Mouse (Mus musculus) testis, postnatal 14 days (tissue): ENCODE measurements around the gene Aim2.
"Not testable (repeated sequence)": the region's sequence is repeated elsewhere in the genome, so short reads cannot be mapped to it uniquely, and the experiment has no call there.

ENCODE experiments used
- DNase-seq: peaks from one replicate; pipeline ENCODE4 v3.0.0; 2021; ENCODE audit warnings: low spot score

Gene Aim2

DNA sequence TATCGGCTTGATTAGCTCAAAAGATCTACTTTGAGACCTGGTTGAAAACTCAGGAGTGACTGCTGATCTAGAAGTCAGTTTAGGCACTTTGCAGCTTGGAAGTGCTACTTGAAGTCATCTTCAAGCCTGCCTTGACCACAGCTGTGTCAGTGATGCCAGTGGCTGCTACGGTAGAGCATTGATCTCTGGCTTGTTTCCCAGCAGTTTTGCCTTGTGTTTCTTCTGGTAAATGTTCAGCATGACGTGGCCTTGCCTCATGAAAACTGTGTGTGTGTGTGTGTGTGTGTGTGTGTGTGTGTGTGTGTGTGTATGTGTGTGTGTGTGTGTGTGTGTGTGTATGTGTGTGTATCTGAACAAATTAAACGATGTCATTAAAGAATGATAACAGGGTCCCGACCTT, 106.1 kb downstream of the Aim2 start:
- DNase-seq = no peak

DNA sequence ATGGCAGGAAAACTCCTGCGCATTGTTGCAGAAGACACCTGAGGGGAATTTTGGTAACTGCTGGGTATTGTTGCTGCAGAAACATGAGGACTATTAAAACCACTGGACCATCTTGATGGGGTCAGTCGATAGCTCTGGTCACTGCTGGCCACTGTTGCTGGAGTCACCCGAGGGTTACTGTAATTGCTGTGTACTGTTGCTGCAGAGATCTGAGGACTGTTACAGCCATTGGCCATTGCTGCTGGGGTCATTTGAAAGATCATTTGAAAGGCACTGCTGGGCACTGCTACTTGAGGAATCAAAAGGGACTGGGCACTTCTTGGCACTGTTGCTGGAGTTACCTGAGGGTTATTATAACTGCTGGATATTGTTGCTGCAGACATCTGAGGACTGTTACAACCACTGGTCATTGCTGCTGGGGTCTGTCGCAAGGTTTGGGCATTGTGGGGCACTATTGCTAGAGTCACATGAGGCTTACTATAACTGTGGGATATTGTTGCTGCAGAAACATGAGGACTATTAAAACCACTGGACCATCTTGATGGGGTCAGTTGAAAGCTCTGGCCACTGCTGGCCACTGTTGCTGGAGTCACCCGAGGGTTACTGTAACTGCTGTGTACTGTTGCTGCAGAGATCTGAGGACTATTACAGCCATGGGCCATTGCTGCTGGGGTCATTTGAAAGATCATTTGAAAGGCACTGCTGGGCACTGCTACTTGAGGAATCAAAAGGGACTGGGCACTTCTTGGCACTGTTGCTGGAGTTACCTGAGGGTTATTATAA, 129.9 kb downstream of the Aim2 start:
- not testable (repeated sequence) for DNase-seq

DNA sequence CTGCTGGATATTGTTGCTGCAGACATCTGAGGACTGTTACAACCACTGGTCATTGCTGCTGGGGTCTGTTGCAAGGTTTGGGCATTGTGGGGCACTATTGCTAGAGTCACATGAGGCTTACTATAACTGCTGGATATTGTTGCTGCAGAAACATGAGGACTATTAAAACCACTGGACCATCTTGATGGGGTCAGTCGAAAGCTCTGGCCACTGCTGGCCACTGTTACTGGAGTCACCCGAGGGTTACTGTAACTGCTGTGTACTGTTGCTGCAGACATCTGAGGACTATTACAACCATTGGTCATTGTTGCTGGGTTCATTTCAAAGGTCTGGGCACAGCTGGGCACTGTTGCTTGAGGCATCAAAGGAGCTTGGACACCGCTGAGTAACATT, 130.5 kb downstream of the Aim2 start:
- not testable (repeated sequence) for DNase-seq

DNA sequence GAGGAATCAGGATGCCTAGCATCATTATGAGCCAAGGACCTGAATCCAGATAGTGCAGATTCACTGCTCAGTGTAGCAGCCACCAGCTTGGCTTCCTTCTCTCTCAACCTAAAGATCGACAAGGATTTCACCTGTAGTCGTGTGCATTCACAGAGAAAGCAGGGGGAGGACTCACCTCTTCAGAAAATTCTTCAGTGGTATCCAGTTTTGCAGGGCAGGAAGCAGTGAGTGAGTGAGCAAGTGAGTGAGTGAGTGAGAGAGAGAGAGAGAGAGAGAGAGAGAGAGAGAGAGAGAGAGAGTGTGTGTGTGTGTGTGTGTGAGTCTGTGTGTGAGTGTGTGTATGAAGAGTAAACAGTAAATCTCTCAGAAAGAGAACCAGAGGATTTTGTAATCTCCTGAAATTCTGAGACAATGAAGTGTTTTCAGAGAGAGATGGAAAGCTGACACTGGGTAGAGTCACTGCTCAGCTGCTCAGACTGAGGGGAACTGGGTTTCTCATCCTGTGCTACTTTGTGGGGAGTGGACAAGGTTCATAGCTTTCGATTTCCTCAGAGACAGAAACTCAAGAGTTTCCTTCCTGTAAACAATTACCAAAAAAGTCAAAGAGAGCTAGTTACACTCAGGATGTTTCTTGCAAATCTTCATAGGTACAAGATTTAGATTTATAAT, 140.3 kb downstream of the Aim2 start, which contains the start of gene Ifi206:
Gene Ifi206 (minus strand): TSS at position 230 of the 669 bp plus-strand sequence.
- DNase-seq = not testable (repeated sequence)

DNA sequence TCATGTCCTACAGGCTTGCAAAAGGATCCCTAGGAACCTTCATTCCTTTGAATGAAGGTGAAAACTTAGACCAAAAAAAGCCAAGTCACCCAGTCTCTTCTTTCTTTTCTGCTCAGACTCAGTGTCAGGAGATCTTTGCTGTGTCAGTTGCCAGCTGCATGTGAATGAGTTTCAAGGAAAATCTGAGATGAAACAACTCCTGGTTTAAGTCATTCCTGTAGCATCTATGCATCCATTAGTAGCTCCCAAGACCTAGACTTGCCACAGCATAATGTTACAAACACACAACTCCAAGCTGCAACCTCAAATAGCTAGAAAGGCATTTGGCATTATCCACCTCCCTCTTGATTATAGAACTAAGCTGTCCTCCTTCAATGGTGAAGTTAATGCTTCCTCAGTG, 140.8 kb downstream of the Aim2 start:
- DNase-seq = not testable (repeated sequence)

DNA sequence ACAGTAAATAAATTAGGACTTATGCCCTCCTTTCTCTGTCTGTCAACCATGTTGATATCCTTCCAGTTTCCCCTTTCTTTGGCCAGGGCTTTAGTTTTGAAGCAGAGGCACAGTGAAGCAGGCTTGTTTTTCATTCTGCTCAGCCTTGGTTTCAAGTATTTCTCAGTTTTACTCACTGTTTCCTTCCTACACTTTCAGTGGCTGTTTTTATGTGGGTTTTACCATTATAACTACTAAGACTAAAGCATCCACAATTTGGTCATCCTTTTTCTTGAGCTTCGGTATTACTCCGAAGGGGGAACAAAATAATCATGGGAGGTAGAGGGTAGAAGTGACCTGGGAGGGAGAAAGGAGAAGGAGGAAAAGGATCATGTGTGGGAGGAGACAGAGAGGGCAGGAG, 159.9 kb downstream of the Aim2 start:
- DNase-seq = not testable (repeated sequence)
